Mouse (Mus musculus) spleen, postnatal 14 days (tissue): Measurements from ENCODE around the gene Popdc3.
"Not testable (repeated sequence)": the region's sequence is repeated elsewhere in the genome, so short reads cannot be mapped to it uniquely, and the experiment has no call there.

Experiments
- DNase-seq, 2 experiments: peaks; one replicate each; pipeline ENCODE4 v3.0.0; 2021 to 2022; ENCODE audit warnings: low spot score in 2 of 2

Popdc3 gene

GRCm38 (mm10) chr10:45194531-45194930 lies 16.6 kb downstream of the Popdc3 start:
- no peak for DNase-seq

GRCm38 (mm10) chr10:45204582-45204981 lies 26.7 kb downstream of the Popdc3 start:
- no peak for DNase-seq

DNA sequence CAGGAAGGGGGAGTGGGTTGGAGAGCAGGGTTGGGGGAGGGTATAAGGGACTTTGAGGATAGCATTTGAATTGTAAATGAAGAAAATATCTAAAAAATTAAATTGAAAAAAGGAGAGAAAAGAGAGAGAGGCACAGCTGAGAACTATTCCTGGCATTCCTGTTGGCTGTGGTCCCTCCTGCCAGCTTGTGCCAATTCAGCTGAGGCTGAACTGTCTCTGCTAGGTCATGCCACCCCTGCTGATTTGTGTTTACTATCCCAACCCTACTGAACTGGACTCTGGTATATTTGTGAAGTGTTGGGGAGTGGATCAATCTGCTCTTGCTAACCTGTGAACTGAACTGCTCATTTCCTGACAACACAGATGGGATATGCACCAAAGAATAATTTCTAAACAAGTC lies 32.3 kb downstream of the Popdc3 start:
- DNase-seq, result no peak

DNA sequence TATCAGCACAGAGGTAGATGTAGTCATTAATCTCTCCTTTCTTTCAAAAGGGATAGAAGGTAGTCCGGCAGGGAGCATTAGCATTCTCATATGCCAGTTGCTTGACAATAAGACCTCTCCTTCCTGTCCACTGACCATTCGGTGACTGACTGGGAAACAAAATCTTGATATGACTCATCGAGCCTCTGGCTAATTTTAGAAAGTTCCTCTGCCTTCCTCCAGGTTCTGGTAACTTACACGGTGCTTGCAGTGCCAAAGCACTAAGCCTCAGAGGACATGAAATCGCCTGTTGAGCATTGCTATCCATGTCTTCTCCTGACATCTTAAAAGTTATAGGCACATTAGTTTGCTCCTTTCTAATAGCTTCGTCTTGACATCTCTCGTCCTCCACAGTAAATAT lies 38.8 kb downstream of the Popdc3 start:
- no peak for DNase-seq

DNA sequence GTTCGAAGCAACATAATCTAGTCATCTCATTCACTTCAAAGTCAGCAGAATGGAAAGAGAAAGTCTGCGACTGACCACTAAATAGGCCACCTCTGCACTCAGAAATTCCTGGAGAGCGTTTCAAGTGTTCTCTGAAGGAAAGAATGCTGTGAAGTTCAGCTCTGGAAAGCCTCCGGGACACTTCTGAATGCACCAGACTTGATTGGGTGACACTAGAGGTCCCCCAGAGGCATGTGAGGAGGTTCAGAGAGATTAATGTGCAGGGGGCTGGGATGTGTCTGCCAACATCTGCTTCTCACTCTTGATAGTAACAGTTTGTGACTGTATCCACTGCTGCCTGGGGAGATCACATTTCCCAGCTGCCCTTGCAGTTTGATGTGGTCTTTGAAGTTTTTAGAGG lies 52.1 kb downstream of the Popdc3 start:
- DNase-seq, result no peak

DNA sequence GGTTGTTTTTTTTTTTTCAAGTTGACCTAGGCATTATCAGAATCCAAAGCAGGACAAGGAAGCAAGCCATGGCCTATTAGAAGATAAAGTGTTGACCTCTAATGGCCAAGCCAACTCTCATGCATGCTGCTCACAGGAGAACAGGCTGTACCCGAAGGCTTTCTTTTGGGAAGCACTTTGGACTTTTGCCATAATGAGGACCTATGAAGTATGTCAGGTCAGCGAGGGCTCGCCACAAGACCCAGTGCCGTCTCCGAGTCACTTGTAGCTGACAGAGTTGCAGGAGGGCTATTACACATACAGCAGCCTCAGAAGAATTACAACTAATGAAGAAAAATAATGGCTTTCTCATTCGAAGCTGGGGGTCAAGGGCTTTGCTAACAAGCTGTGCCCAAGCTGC lies 55.5 kb downstream of the Popdc3 start:
- DNase-seq, result no peak

- DNase-seq, result no peak
Observed at GRCm38 (mm10) chr10:45236304-45236703, 58.4 kb downstream of the Popdc3 start.

GRCm38 (mm10) chr10:45237492-45237891 lies 59.6 kb downstream of the Popdc3 start:
- no peak for DNase-seq

GRCm38 (mm10) chr10:45260477-45260876 lies 82.6 kb downstream of the Popdc3 start:
- DNase-seq, result no peak

DNA sequence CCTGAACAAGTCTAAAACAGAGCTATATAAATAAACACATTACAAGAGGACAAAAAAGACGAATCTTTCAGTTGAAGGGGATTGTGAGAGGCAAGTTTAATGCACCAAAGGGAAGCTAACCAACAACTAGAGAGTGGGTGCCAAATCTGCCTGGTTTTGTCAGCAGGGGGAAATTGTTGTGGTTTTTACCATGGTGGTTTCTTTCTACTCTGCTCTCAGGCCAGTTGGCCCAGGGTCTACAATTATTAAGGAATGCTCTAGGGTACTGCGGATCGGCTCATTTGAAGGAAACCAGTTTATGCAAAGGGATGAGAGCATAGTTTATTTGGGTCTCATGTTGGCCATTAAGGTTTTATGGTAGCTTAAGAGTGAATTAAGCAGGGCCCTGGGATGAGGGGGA lies 84.2 kb downstream of the Popdc3 start:
- no peak for DNase-seq

DNA sequence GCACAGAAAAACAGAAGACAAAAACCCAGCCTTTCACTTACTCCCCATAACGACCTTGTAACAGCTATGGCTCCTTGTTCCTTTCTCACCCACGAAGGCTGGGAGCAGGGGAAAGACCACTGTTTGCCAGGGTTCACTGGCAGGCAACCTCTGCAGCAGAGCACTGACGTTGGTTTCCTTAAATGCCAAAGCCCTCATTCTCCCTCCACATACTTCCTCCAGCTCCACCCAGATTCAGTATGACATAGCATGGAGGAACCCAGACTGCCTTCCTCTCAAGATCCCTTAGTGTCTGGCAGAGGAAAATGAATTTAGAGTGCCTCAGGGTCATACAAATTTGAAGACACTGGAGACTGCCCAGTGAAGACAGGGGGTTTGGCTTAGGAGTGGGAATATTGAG lies 98.6 kb downstream of the Popdc3 start:
- DNase-seq, result no peak

DNA sequence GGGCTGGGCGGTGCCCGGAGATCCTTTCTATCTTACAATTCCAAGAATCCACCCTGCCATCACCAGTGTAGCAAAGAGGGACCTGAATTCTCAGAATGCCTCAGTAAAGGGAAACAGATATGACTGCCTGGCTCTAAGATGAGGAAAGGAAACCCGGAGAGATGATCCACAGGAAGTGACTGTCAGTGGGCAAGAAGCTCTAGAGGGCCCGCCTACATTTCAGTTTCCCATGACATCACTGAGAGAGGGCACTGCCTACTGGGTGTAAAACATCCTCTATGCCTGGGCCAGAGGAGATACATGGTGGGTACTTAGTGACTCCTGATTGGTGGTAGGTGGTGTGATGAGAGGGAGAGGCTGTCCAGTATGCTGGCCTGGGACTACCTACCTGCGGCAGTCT lies 99.1 kb downstream of the Popdc3 start:
- no peak for DNase-seq

DNA sequence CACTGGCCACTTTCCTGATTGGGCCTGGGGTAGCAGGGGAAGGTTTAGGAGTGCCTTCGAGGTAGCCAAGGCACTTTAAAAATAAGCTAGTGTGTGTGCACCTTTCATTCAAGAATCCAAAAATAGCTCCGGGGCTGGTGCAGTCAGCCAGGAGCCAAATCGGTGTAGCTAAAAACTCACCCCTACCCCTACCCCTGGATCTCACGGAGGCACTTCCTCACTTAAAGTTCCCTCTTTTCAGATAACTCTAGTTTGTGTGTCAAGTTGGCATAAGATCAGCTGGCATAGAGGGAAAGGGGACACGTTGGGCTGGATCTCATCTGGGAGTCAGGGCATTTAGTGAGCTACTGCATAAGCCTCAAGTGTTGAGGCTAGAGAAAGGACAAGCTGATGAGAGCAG lies 107.8 kb downstream of the Popdc3 start:
- DNase-seq, result no peak

GRCm38 (mm10) chr10:45288351-45288750 lies 110.5 kb downstream of the Popdc3 start:
- no peak for DNase-seq

DNA sequence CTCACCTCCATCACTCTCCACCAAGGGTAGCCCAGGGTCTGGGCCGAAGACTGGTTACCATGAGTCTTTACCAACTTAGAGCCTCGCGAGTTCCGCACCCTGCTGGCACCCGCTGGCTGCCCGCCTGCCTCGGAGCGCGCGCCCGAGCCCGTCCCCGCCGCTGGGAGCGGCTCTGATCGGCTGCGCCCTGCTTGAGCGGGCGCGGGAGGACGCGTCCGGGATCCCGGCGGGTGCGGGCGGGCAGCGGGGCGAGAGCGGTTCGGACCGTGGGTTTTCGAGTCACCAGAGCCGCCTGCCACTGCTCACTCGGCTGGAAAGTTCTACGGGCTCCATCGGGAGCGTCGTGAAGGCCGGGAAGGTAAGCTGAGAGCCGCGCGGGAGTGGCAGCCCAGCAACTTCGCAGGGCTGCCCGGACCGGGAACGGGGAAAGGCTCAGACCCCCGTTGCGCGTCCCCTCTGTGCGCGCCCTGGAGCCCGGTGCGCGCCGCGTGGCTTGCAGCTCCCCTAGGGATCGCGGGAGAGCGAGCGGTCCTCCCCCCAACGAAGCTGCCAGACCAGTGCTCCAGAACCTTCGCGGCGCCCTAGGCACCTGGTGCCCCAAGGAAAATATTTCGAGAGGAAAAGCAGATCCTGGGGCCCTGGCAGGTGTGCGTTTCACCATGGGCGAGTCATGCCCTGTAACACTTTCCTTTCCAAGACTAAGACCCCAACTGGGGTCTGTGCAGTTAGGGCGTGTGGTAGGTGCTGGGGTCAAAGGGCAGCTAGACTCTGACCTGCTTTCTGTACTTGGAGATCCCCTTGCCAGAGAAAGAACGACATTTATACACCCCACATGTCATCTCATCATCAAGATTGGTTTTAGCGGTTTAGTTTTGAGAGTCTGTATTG lies 111.6 kb downstream of the Popdc3 start:
- DNase-seq, result no peak

DNA sequence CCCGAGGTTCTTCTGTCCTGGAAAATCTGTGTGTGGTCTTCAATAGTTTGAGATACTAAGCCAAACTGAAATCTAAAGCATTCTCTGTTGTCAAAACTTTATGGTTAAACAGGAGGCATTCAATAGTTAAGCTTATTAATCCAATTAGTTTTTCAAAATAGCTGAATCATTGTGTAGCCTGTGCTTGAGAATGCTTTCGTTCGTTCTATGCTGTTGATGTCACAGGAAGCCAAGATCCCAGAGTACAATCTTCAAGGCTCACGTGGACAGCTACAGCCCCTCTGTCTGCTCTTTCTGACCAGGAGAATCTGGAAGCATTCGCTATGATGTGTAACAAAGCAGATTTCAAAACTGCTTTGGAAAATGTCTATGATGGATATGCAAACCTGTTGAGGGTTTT lies 112.7 kb downstream of the Popdc3 start:
- no peak for DNase-seq

GRCm38 (mm10) chr10:45292159-45292558 lies 114.3 kb downstream of the Popdc3 start:
- DNase-seq, result not testable (repeated sequence)

DNA sequence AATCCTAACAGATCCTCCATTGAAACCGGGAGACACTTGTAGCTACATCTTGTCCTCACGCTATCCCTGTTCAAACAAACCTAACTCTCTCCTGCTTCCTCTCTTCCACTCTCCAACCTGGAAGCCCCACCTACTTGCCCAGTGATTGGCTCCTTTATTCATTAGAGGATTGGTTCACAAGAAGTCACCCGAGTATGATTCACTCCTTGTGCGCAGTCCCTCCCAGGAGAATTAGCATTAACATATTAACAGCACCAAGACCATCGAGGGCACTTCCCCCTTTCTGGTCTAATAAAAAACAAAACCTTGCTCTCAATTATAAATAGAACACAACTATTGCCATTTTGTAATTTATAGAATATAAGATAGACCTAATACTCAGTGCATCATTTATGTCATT lies 117.2 kb downstream of the Popdc3 start:
- DNase-seq, result no peak

DNA sequence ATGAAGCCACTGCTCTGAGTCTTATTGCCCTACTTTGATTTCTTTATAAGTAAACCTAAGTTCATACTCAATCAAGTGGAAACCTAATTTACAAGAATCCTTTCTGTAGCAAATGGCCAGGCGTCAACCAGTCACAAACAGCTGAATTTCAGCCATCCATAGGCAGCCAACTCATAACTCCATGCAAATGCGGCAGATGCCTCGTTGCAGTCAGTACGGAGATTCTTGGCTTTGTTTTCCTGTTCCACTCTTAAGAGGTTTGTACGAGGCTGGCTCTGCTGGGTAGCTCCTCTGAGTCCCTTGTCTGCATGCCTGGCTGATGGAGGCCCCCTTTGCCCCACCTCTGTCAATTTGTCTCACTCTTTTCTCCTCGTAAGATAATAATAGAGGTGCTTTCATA lies 120.6 kb downstream of the Popdc3 start:
- DNase-seq, result no peak

- DNase-seq, result no peak
Observed at GRCm38 (mm10) chr10:45299509-45299908, 121.6 kb downstream of the Popdc3 start.

DNA sequence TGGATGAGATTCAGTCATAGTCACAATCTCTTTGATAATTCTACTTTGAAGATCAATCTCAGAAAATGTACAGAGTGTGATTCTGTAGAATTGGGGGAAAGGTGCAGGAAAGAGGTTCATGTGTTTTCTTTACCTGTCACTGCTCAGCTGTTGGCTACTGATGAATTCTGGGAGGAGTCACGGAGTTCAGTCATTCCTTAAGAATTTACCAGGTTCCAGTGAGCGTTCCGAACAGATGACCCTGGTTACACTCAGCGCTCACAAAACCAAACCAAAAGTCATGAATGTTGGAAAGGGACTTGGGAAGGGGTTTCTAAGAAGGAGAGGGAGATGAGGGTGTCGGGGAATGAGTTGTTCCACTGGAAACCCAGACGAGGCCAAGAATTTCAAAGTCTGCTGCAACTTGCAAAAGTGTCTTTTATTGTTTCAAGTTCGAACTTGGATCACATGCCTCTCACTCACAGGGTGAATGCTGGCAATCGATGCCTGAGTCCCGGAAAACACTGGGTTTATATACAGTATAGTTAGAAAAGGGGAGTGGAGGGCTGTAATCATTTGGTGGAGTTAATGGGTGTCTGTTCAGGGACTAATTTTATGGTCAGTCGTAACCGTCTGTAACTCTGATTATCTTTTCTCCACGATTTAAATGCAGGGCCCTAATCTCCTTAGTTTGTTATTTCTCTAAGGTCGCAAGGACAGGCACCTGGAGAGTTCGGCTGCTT lies 125.6 kb downstream of the Popdc3 start:
- no peak for DNase-seq

- DNase-seq, result no peak
Observed at GRCm38 (mm10) chr10:45305173-45305572, 127.3 kb downstream of the Popdc3 start.

GRCm38 (mm10) chr10:45311129-45311528 lies 133.2 kb downstream of the Popdc3 start:
- no peak for DNase-seq
